Mouse (Mus musculus) inflammation-experienced regulatory T-cells (primary cell): Measurements from ENCODE around the gene N4bp2l2. TPM values are rescaled to one million over a fixed set of nuclear protein-coding genes. Genes with fewer than 3 reads are reported as not detected.

ENCODE experiments used
- polyA plus RNA-seq, 2 experiments: library from polyadenylated mRNA; unstranded; fragments of 100-300 nt; shearing (Covaris generic); gene quantifications; one replicate each; pipeline ENCODE4 v1.2.1; 2017

Gene N4bp2l2
- 100 to 1,000 TPM in 1 of 2 experiments, 10 to 100 TPM in 1; 87.3 to 102 TPM for polyA plus RNA-seq

DNA sequence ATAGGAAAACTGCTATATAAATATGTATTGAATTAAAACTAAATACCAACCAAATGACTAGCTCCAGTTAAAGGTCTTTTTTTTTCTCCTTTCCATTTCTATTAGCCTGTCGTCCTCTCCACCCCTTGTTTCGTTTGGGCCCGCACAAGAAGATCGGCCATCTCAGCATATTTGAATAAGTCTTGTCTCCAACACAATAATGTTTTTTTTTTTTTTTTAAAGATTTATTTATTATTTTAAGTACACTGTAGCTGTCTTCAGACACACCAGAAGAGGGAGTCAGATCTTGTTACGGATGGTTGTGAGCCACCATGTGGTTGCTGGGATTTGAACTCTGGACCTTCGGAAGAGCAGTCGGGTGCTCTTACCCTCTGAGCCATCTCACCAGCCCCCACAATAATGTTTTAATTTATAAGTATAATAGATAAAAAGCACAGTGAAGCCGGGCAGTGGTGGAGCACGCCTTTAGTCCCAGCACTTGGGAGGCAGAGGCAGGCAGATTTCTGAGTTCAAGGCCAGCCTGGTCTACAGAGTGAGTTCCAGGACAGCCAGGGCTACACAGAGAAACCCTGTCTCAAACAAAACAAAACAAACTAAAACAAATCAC lies at the start of gene N4bp2l2:
Gene N4bp2l2, minus strand, starts transcription at position 51 of the 607 bp plus-strand sequence.

DNA sequence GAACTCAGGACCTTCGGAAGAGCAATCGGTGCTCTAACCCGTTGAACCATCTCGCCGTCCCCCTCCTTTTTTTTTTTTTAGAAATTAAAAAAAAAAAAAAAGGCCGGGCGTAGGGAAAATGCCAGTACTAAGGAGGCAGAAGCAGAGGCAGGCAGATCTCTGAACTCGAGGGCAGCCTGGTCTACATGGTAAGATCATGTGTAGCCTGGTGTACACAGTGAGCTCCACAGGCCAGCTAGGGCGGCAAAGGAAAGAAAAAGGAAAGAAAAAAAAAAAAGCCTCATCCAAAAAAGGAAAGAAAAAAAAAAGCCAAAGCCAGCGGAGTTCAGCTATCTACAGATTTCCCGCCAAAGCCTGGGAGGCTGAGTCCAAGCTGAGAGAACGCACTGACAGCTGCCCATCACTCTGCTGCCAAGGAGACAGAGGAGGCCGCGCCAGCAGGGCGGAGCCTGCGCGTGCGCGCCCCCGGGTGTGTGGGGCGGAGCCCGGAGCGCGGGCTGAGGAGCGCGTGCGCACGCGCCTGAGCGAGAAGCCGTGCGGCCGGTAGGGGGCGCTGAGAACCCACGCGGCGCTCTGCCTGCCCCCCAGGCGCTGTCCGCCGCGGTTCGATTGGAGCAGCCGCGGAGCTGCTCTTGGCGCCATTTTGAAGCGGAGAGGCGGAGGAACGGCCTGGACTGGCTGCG lies 7.3 kb upstream of the N4bp2l2 start, which contains the start of gene Pds5b:
Gene Pds5b, plus strand, starts transcription at position 587 of the 683 bp plus-strand sequence.

DNA sequence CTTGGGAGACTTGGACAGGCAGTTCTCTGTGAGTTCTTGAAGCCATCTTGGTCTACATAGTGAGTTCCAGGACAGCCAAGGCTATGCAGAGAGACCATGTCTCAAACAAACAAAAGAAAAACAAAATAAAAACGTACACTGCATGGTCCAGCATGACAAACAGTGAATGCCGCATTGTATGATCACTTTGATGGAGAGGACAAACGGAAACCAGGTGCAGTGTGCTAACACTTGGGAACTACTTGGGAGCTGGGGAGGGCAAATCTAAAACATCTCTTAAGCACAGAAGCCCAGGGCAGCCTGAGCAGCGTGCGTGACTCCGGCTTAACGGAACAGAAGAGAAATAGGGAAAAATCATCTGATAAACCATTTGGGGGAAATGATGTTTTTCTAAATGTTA lies 68.9 kb downstream of the N4bp2l2 start, which contains the start of gene N4bp2l1:
Gene N4bp2l1, minus strand, starts transcription at position 101 of the 400 bp plus-strand sequence.

Other genes starting within 250 kb of the N4bp2l2 start
- 1 to 10 TPM in 1 of 2 experiments, not detected in 1; 1.5 TPM for gene Zar1l, start 148.0 kb downstream of the N4bp2l2 start, polyA plus RNA-seq
- 1 to 10 TPM; 7.3 to 8.8 TPM for gene Brca2, start 143.6 kb downstream of the N4bp2l2 start, polyA plus RNA-seq
- 100 to 1,000 TPM; 121 to 138 TPM for gene N4bp2l1, start 69.0 kb downstream of the N4bp2l2 start, polyA plus RNA-seq
- 10 to 100 TPM; 22.7 to 25.3 TPM for gene Pds5b, start 7.6 kb upstream of the N4bp2l2 start, polyA plus RNA-seq